Mouse (Mus musculus) ovary, adult 18-20 months (tissue): ENCODE results near the gene Tubgcp6.

Experiments
- DNase-seq: peaks from one replicate; pipeline ENCODE4 v3.0.0; 2022; ENCODE audit warnings: low spot score, mixed read lengths

Tubgcp6 gene

DNA sequence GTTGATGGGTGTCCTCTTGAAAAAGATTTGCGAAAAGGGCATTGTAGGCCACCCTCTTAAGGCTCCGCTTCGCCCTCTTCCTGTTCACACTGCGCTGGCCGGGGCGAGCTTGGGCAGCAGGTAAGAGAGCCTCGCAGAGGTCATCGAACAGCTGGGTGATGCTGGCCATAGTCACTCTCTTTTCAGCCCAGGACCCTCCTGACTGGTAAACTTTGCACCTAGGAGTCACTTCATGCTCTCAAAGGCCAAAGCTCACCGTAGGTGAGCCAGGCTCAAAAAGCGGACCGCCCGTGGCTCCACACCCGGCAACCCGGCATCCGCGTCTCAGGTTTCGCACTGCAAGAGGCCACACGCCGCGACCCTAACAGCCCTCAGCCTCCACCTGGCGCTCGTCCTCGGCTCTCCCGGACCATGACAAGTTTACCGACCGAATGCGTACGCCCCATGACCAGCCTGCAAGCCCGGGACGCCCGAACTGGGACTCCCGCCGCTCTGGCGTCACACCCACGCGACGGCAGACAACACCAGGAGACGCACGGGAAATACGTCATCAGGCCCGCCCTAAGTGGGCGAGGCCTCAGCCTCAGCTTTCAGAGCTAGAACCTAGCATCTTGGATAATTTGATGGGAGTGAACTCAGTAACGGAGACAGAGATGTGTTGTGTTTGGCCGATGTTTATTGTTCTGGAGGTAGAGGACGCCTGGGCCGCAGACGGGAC is at the start of gene Tubgcp6:
Gene Tubgcp6, minus strand, starts transcription at position 464 of the 718 bp plus-strand sequence.
- peak; percentile 87 for DNase-seq

DNA sequence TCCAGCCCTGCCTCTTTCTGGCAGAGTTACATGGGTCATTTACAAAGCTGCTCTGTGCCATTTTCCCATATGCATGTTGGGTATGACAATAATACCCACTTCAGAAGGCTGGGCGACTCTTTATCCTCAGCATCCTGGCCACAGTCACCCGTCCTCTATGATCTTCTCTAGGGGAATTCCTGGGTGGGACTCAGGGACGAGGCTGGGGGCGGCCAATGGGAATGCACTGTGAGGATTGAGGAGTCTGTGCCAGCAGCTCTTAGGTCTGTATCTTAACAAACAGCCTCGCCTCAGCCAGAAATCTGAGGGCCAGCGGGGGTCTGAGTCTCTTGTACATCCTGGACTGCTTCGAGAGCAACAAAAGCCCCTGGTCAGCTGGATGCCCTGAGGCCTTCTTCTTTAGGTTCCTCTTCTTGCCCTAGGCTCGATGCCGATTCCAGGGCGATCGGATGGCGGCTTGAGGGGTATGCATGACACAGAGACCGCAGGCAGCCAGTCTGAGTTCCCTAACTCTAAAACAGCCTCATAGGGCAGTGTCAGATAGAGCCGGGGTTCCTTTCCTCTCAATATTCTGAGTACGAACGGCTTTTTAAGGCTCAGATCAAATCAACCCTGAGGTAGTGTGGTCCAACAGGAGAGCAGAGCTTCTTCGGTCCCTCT is 49.5 kb upstream of the Tubgcp6 start:
- DNase-seq: no peak

DNA sequence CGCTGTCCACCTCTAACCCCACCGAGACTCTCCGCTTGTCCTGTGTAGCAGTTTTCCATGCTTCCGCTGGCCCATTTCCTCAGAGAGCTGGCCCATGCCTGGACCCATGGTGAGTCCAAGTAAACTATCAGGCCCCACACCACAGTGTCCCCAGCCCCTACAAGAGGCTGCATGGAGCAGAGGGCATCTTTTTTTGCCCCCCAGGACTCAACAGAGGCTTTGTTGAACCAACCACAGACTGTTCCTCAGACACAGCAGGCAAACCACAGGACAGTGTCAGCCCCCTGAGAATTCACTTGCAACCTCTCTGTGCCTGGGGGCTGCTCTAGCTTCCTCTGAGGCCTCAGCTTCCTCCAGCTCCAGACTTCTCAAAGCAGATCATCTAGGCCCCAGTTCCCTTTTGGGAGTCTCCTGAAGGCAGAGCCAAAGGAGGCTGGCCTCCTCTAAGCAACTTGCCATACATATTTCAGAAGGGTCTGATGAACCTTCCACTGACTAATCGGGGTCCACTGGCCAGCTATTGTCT is 48.7 kb upstream of the Tubgcp6 start:
- DNase-seq: no peak

DNA sequence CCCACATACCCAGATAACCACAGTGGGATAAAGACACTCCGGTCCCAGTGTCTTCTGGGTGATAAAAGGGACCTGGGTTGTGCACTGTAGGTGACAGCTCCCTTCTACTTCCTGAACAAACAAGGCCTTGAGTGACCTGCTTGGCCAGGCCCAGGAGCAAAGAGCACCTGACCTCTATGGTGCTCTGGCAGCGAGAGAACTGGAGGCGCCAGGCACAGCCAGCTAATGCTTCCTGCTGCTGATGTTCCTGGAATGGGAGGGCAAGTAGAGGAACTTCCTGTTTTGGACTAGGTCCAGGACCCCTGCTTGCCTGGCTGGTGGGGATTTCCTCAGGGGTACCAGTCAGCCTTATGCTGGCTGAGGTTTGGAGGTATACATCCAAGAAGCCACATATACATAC is 47.2 kb upstream of the Tubgcp6 start:
- no peak for DNase-seq

DNA sequence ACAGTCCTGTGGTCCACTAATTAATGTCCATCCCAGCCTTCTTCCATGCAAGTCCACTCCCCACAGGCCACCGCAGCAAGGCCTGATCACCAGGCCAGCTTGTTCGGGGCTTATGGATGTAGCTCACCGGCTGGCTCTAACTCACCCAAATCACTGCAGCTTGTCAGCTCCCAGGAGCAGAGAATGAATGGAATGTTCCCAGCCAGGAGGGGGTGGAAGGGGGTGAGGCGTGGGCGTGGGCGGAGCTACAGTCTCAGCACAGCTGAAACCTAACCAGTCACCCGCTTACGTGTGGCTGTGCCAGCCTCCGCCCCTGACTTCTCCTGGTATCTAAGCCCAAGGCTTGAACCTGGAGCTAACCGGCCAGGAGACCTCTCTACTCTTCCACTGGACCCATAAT is 46.5 kb upstream of the Tubgcp6 start:
- peak; percentile 71 for DNase-seq

DNA sequence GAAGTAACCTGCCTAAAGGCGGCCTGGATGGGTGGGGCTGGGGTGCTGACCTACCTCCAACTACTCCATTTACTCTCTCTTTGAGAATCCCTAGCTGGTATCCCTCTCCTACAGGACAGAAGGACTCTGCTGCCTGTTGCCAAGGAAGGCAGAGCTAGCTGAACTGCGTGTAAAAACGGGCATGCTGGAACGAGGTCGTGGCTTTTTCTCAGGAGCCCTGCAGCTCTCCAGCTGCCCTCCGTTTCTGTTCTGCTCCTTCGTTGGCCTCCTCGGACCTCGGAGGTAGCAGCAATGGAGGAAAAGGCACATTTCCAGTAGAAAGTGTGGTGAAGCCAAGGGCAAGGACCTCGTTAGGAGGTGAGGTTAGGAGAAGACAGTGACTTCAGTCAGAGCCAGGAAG is 46.0 kb upstream of the Tubgcp6 start:
- DNase-seq: no peak

DNA sequence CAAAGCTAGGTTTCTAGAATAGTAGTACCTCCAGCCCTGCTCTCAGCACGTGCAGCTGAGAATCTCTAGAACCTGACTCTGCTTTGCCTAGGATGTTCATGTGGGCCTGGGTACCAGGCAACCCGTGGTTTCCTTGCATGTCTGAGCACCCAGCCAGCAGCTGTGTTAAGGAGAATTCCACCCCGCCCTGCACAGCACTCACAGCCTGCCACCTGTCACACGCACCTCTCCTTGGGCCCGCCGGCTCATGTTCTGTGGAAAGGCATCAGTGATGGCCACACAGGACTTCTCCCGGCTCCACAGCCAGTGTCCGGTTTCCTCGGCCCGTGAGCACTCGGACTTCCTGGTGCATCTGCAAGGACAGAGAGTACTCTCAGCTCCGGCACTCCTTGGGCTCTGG is 42.6 kb upstream of the Tubgcp6 start:
- DNase-seq: no peak

- DNase-seq: no peak
Measured at GRCm38 (mm10) chr15:89161397-89161796, 38.5 kb upstream of the Tubgcp6 start.

GRCm38 (mm10) chr15:89158516-89158915 is 35.6 kb upstream of the Tubgcp6 start:
- DNase-seq: no peak

- DNase-seq: no peak
Measured at GRCm38 (mm10) chr15:89157954-89158353, 35.0 kb upstream of the Tubgcp6 start.

DNA sequence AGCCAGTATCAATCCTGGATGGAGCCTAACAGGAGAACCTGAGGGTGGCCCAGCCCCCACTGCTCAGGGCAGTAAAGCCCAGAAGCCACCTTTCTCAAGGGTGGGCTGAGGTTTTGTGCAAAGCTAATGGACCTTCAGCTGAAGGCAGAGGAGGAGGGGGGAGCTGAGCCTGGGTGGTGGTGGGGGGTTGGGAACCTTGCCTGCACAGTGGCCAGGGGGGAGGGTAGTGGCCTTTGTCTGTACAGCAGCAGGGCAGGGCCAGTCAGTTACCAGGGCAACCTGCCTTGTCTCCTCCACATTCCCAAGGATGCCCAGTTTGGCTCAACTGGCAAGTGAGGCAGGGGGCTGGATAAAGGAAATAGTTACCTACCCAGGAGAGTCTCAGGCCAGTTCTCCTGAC is 29.4 kb upstream of the Tubgcp6 start:
- no peak for DNase-seq

DNA sequence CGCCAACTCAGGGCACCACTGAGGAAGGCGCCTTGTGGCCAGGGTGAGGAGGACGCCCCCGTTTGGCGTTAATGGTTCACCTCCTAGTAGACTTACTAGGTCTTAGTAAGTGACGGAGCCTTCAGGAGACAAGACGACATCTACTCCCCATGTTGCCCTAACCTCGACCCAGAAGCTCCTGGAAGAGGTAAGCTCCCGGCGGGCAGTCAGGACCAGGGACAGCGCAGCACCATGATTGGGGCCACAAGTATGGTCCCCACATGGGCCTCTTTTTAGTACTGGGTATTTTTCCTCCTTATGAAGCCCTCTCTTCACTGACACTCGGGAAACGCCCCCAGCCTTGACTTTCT is 27.1 kb upstream of the Tubgcp6 start:
- DNase-seq: no peak

GRCm38 (mm10) chr15:89149271-89150040 is 26.5 kb upstream of the Tubgcp6 start, which contains the start of gene Mapk11:
Gene Mapk11, minus strand, starts transcription at chr15:89149628.
- no peak for DNase-seq

- no peak for DNase-seq
Measured at GRCm38 (mm10) chr15:89148496-89149270, 25.8 kb upstream of the Tubgcp6 start.

DNA sequence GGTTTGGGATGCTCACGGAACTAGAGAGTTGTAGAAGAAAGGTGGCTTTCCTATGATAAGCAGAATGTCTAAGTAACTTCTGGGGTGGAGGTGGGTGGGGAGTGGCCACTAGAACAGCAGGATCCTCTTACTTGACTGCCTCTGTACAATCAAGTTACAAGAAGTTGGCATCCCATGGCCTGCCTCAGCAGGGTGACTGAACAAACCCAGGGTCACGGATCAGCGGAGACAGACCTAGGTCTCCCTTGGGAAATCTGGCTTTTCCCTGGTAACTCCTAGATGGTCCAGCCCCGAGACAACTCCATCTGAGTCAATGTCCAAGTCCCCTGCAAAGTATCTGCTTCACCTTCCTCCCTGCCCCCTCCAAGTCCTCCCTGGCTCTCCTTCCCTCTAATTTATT is 25.0 kb upstream of the Tubgcp6 start:
- no peak for DNase-seq

GRCm38 (mm10) chr15:89147456-89147855 is 24.5 kb upstream of the Tubgcp6 start:
- no peak for DNase-seq

DNA sequence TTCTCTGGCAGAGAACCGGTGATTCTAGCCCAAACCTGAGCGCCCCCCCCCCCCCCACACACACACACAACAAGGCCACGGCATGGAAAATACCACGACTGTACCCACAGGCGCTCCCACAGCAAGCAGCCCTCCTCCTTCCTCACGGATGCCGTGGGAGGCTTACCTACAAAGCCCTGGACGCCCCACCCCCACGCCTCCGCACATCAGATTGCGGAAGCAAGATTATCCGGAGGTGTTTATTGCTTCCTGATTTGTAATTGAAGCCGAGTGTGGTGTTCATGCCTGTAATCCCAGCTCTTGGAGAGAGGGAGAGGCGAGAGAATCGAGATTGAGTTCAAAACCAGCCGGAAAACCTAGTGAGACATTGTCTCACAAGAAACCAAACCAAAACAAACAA is 24.1 kb upstream of the Tubgcp6 start:
- DNase-seq: no peak

DNA sequence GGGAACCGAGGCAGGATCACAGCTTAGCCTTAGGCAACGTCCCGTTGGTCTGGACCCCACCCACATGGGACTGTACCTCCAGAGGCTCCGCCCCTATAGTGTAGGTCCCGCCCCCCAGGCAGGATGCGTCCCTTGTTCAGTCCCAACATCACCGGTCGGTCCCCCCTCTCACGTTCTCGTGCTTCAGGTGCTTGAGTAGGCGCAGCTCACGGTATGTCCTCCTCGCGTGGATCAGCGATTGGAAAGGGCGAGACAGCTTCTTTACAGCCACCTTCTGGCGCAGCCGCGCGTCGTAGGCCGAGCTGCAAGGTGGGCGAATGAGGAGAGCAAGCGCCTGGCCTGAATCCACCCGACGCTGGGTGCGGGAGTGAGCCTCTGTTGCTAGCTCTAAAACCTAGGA is 23.6 kb upstream of the Tubgcp6 start:
- DNase-seq: no peak

DNA sequence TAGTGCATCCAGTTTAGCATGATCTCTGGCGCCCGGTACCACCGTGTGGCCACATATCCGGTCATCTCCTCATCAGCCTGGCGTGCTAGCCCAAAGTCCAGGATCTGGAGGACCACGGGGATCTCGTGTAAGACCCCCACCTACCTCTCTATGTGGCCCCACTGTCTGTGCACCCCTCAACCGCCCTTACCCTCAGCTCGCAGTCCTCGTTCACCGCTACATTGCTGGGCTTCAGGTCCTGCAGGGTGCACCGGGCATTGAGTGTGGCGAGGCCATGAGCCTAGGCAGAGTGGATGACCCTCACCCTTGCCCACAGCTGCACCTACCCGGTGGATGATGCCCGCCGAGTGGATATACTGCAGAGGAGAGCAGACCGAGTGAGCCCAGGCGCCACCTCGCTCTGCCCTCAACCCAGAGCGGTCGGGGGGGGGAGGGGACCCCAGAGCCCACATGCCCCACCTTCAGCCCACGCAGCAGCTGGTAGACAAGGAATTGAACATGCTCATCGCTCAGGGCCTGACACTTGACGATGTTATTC is 23.0 kb upstream of the Tubgcp6 start:
- DNase-seq: no peak

DNA sequence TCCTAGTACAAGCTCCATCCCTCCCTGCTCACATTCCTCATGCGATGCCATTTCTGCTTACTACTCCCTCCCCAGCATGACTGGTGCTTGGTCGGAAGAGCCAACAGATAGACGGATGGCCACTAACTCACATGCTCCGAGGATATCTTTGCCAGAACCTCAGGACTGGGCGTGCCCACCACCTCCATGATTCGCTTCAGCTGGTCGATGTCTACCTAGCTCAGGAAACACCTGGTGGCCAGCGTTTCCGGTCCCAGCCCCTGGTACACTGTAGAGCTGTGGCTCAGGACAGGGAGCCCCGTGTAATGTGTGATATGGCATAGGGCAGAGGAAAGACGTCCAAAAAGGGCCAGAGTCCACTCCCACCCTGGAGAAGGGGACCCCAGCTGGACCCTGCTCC is 22.1 kb upstream of the Tubgcp6 start:
- DNase-seq: no peak

DNA sequence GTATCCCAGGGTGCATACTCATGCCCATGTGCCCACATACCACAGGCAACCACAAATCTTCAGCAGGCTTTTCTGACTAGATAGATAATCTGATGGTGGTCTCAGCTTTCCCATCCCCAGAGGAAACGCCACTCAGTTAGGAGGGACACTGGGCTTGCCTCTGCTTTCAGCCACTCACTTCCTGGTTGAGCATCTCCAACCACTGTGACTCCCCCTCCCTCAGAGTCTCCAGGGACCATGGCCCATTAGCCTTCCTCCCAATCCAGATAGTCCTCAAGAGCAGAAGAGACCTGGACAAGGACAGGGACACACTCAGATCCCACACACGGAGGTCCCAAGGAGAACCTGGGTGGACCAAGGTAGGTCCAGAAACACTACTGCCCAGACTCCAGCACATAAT is 20.2 kb upstream of the Tubgcp6 start:
- no peak for DNase-seq

- DNase-seq: no peak
Measured at GRCm38 (mm10) chr15:89141905-89142304, 19.0 kb upstream of the Tubgcp6 start.
